Mouse (Mus musculus): Measurements from ENCODE around the gene Ptprj.

- TF ChIP-seq CTCF (IDR thresholded peaks at IDR 0.05) (no peak), POLR2A (IDR thresholded peaks at IDR 0.05; ENCODE audit: insufficient read depth, low read depth, low read length) (no peak), EP300 (IDR thresholded peaks at IDR 0.05; ENCODE audit: insufficient read depth, low read depth, low read length) (no peak)
These were observed 58.5 kb downstream of the Ptprj start for GRCm38 (mm10) chr2:90521909-90522308.

Data from heart, adult 2 months (tissue).